ENCODE assay signal across 13 mouse cellular contexts in the genomic region with DNA sequence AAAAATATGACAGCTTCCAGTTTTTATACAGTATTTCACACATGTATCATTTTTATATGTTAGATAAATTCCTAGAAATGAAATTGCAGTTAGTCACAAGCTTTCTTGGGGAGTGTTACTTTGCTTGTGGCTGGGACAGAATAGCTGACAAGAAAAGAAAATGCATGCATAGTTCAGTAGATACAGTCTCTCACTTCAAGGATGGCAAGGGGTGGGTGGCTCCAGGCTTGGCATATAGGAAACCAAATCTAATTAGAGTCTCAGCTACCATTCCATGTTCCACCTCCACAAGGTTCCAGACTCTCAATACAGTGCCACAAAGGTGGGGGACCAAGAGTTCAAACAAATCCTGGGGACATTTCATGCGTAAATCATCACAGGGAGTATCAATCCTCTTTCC.
"Had no signal": no experiment of that assay in that cellular context is flagged by ENCODE, and none has a peak within 500 bp of the region (broad histone marks: within the 10 kb centered on the region; RNA-seq: fewer than 3 reads in every experiment).

No protein-coding gene starts in this region.

- H3K27ac ChIP-seq: kidney, postnatal 0 days; layer of hippocampus, adult 2 months; liver, embryonic 13.5 days; stomach, embryonic 15.5 days had no signal

- DNase-seq: kidney, adult 2 months; kidney, postnatal 25 days; layer of hippocampus, postnatal 36 days; liver, embryonic 13.5 days; lung, adult 2 months; lung, postnatal 14 days; lung, postnatal 4 days; midbrain, embryonic 14.5 days; thymus, adult 18-20 months; thymus, postnatal 36 days had no signal

- H3K4me3 ChIP-seq: layer of hippocampus, adult 2 months; liver, embryonic 13.5 days; stomach, embryonic 15.5 days had no signal
